Mouse (Mus musculus): ENCODE measurements around the gene E2f7. TPM values are rescaled to one million over a fixed set of nuclear protein-coding genes. Genes with fewer than 3 reads are reported as not detected.
A peak's percentile ranks its signal among the peaks of the same experiment; 100 is the strongest.

Gene E2f7
- polyA plus RNA-seq, 1 experiment from 2014 or later, result 7.1 TPM

- Histone ChIP-seq H3K27me3 (ENCODE audit: insufficient read depth, low read length) (no peaks in the 10 kb centered on the region), H3K27ac (ENCODE audit: low read depth) (no peak overlapping the region), H3K4me3 (ENCODE audit: low read depth, low read length) (no peak overlapping the region), H3K9ac (replicated peaks) (no peak overlapping the region), H3K9me3 (ENCODE audit: low read length) (peaks cover 3% of the 10 kb centered on the region; the same call in 1 of the 2 replicates), H3K4me1 (ENCODE audit: insufficient read depth) (no peaks in the 10 kb centered on the region), H3K4me2 (ENCODE audit: low read depth, low read length) (no peak overlapping the region), H3K36me3 (replicated peaks; ENCODE audit: insufficient read depth, low read length) (no peaks in the 10 kb centered on the region)
- TF ChIP-seq CTCF (IDR thresholded peaks at IDR 0.05; ENCODE audit: low read depth), result no peak
- no peak for TF ChIP-seq EP300 (IDR thresholded peaks at IDR 0.05; ENCODE audit: low read depth)
- 62% methylated on average over 11 of the region's 11 CpGs for WGBS (ENCODE audit: insufficient replicate concordance)
- no peak for DNase-seq
- ATAC-seq, result no peak
Measured at GRCm38 (mm10) chr10:110821139-110821538, 75.9 kb downstream of the E2f7 start.

GRCm38 (mm10) chr10:110821692-110822091 is 76.5 kb downstream of the E2f7 start:
- H3K4me2 ChIP-seq (ENCODE audit: low read depth, low read length), result no peak overlapping the region
- ATAC-seq, result no peak
- 62% methylated on average over 3 of the region's 3 CpGs for WGBS (ENCODE audit: insufficient replicate concordance)
- H3K36me3 ChIP-seq (replicated peaks; ENCODE audit: insufficient read depth, low read length), result no peaks in the 10 kb centered on the region
- H3K27me3 ChIP-seq (ENCODE audit: insufficient read depth, low read length), result no peaks in the 10 kb centered on the region
- H3K9ac ChIP-seq (replicated peaks), result no peak overlapping the region
- H3K4me1 ChIP-seq (ENCODE audit: insufficient read depth), result no peaks in the 10 kb centered on the region
- no peak overlapping the region for H3K4me3 ChIP-seq (ENCODE audit: low read depth, low read length)
- peaks cover 3% of the 10 kb centered on the region; the same call in 1 of the 2 replicates for H3K9me3 ChIP-seq (ENCODE audit: low read length)
- no peak overlapping the region for H3K27ac ChIP-seq (ENCODE audit: low read depth)
- DNase-seq, result no peak
- TF ChIP-seq EP300 (IDR thresholded peaks at IDR 0.05; ENCODE audit: low read depth), result no peak
- TF ChIP-seq CTCF (IDR thresholded peaks at IDR 0.05; ENCODE audit: low read depth), result no peak

GRCm38 (mm10) chr10:110832336-110832735 is 87.1 kb downstream of the E2f7 start:
- WGBS (ENCODE audit: insufficient replicate concordance), result 56% methylated on average over 6 of the region's 6 CpGs
- no peak overlapping the region for H3K4me3 ChIP-seq (ENCODE audit: low read depth, low read length)
- DNase-seq, result no peak
- H3K4me1 ChIP-seq (ENCODE audit: insufficient read depth), result no peaks in the 10 kb centered on the region
- H3K9me3 ChIP-seq (ENCODE audit: low read length), result no peaks in the 10 kb centered on the region
- H3K27me3 ChIP-seq (ENCODE audit: insufficient read depth, low read length), result no peaks in the 10 kb centered on the region
- TF ChIP-seq CTCF (IDR thresholded peaks at IDR 0.05; ENCODE audit: low read depth) (no peak), EP300 (IDR thresholded peaks at IDR 0.05; ENCODE audit: low read depth) (no peak)
- no peak overlapping the region for H3K27ac ChIP-seq (ENCODE audit: low read depth)
- ATAC-seq, result peak; percentile 55
- H3K36me3 ChIP-seq (replicated peaks; ENCODE audit: insufficient read depth, low read length), result no peaks in the 10 kb centered on the region
- no peak overlapping the region for H3K9ac ChIP-seq (replicated peaks)
- no peak overlapping the region for H3K4me2 ChIP-seq (ENCODE audit: low read depth, low read length)

GRCm38 (mm10) chr10:110835115-110835806 is 90.0 kb downstream of the E2f7 start:
- Histone ChIP-seq H3K4me1 (ENCODE audit: insufficient read depth) (no peaks in the 10 kb centered on the region), H3K9ac (replicated peaks) (no peak overlapping the region), H3K9me3 (ENCODE audit: low read length) (no peaks in the 10 kb centered on the region), H3K36me3 (replicated peaks; ENCODE audit: insufficient read depth, low read length) (no peaks in the 10 kb centered on the region), H3K27ac (ENCODE audit: low read depth) (no peak overlapping the region), H3K4me3 (ENCODE audit: low read depth, low read length) (no peak overlapping the region), H3K27me3 (ENCODE audit: insufficient read depth, low read length) (no peaks in the 10 kb centered on the region), H3K4me2 (ENCODE audit: low read depth, low read length) (no peak overlapping the region)
- no peak for ATAC-seq
- WGBS (ENCODE audit: insufficient replicate concordance), result 74% methylated on average over 6 of the region's 6 CpGs
- no peak for DNase-seq
- TF ChIP-seq EP300 (IDR thresholded peaks at IDR 0.05; ENCODE audit: low read depth) (no peak), CTCF (IDR thresholded peaks at IDR 0.05; ENCODE audit: low read depth) (no peak)

Other genes starting within 250 kb of the E2f7 start
- 19.2 and 21.2 TPM in 2 replicates for gene Csrp2, start 174.3 kb downstream of the E2f7 start, polyA plus RNA-seq (2015; fragmentation: Nextera tagmentation; extraction: Ambion mirVana)